Mouse (Mus musculus): ENCODE measurements around the gene Ldlrad1. TPM values are rescaled to one million over a fixed set of nuclear protein-coding genes. Genes with fewer than 3 reads are reported as not detected.

Ldlrad1 gene
- polyA plus RNA-seq, 1 experiment, result not detected

DNA sequence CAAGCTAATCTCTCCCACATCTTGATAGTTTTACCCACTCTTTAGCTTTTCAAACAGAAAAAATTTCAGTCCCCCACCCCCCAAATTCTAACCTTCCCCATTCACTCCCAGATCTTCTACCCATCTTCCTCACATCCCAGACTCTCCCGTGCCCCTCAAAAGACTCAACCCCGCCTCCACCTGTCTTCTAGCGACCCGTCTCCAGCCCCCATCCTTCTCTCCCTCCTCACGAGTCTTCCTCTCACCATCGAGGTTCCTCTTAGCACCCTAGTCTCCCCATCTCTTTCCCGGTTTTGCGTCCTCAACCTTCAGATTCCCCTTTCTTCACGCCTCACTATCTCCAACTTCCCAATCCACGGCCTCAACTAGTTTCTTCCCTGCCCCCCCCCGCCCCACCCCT is 43.5 kb downstream of the Ldlrad1 start:
- Histone ChIP-seq H3K4me1 (ENCODE audit: control insufficient read depth, insufficient read depth, low read length) (peaks cover 14% of the 10 kb centered on the region), H3K4me3 (ENCODE audit: insufficient read depth, low read length) (peak overlapping the region; percentile 91), H3K27ac (ENCODE audit: insufficient read depth, low read length) (peak overlapping the region; percentile 56)
- no peak; the same call in 1 of the 2 replicates for TF ChIP-seq POLR2A (IDR thresholded peaks at IDR 0.05; ENCODE audit: low read depth, low read length)
- TF ChIP-seq CTCF (IDR thresholded peaks at IDR 0.05; ENCODE audit: borderline replicate concordance, insufficient read depth, low read length), result no peak

DNA sequence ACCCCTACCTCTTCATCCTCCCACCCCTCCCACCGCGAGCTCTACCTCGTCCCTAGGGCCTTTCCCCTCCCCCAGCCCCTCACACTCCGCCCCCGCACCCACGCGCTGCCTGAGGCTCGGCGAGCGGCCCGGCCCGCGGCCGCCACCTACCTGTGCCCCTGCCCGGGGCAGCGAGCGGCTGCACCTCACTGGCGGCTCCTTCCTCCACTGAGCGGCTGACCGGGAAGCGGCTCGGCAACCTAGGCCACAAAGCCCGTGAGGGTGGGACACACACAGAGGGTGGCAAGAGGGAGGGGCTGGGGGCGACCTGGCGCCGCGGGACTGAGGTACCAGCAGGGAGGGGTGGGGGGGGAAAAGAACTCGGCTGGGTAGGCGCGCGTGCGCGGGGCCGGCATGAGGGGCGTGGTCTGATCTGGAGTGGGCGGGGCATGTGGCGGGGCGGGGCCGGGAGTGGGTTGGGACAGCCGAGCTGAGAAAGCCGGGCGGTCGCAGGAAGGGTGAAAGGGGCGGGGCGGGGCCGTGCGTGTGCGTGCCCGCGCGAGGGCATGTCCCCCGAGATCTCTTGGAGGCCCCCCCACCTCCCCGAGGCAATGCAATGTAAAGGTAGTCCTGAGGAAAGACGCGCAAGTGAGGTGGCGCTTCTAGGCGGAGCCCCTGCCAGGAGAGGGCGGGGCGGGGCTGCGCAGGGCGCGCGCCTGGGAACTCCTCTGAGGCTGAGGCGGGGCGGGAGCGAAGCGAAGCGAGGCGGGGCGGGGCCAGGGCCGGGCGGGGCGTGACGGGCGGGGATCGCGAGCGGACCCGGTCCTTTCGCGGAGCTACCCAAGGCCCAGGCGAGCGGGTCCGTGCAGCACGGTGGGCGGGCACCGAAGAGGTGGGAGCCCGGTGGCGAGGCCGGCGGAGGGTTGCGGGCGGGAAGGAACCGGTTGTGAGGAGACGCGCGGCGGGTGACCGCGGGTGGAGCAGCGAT is 44.4 kb downstream of the Ldlrad1 start, which contains the start of the genes Lrrc42 and Hspb11:
Gene Lrrc42, minus strand, starts transcription at position 408 of the 967 bp plus-strand sequence.
Gene Hspb11, plus strand, starts transcription at position 469 of the 967 bp plus-strand sequence.
- TF ChIP-seq CTCF (IDR thresholded peaks at IDR 0.05; ENCODE audit: borderline replicate concordance, insufficient read depth, low read length), result no peak
- peak; percentile 83 for TF ChIP-seq POLR2A (IDR thresholded peaks at IDR 0.05; ENCODE audit: low read depth, low read length)
- H3K4me1 ChIP-seq (ENCODE audit: control insufficient read depth, insufficient read depth, low read length), result peaks cover 10% of the 10 kb centered on the region
- H3K27ac ChIP-seq (ENCODE audit: insufficient read depth, low read length), result peak within 1 kb of the TSS; percentile 82
- H3K4me3 ChIP-seq (ENCODE audit: insufficient read depth, low read length), result peak within 1 kb of the TSS; percentile 91

DNA sequence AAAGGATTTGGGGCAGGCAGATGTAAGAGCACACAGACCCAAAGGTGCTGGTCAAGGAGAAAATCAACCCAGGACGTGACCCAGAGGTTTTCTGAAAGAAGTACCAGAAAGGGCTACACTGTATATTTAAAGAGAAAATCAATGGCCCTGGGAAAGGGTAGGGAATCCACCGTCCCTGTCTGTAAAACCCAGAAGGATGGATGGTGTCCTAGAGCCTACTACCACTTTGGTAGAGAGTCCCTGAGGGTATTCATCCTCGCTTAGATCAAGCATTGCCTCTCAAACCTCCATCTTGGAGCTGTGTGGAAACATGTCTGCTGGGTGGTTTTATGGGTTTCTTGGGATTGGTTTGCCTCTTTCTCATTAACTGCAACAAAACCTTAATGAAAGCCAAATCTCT is 45.4 kb downstream of the Ldlrad1 start:
- Histone ChIP-seq H3K27ac (ENCODE audit: insufficient read depth, low read length) (peak overlapping the region; percentile 82), H3K4me3 (ENCODE audit: insufficient read depth, low read length) (peak overlapping the region; percentile 90), H3K4me1 (ENCODE audit: control insufficient read depth, insufficient read depth, low read length) (peaks cover 5% of the 10 kb centered on the region; the same call in 1 of the 2 replicates)
- TF ChIP-seq POLR2A (IDR thresholded peaks at IDR 0.05; ENCODE audit: low read depth, low read length) (no peak), CTCF (IDR thresholded peaks at IDR 0.05; ENCODE audit: borderline replicate concordance, insufficient read depth, low read length) (no peak)

DNA sequence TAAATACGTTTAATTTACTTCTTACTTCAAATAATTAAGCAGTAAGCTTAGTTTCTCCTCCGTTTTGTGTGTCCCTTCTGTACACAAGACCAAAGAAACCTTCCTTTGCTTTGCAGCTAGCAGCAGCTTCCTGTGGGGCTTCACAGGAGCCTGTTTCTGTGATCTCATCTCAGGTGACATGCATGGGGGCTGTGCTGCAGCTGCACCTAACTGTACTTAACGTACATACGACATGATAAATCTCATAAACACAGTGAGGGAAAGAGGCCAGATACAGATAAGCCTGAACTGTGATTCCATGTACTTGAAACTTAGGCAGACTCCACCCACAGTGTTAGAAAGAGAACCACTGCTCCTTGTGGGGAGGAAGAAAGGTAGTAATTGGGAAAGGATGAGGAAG is 51.0 kb downstream of the Ldlrad1 start:
- Histone ChIP-seq H3K4me1 (ENCODE audit: control insufficient read depth, insufficient read depth, low read length) (no peaks in the 10 kb centered on the region), H3K4me3 (ENCODE audit: insufficient read depth, low read length) (no peak overlapping the region), H3K27ac (ENCODE audit: insufficient read depth, low read length) (no peak overlapping the region)
- TF ChIP-seq CTCF (IDR thresholded peaks at IDR 0.05; ENCODE audit: borderline replicate concordance, insufficient read depth, low read length) (no peak), POLR2A (IDR thresholded peaks at IDR 0.05; ENCODE audit: low read depth, low read length) (no peak)

Other genes with a start within 250 kb of the Ldlrad1 start
- 48.4 and 50.6 TPM in 2 replicates for gene Mrpl37, start 142.3 kb upstream of the Ldlrad1 start, polyA plus RNA-seq (2011; ENCODE audit: insufficient read length, low read depth, missing spikeins)
- 5.5 and 6.3 TPM in 2 replicates for gene Cyb5rl, start 142.2 kb upstream of the Ldlrad1 start, polyA plus RNA-seq (2011; ENCODE audit: insufficient read length, low read depth, missing spikeins)
- gene Cdcp2, start 112.3 kb upstream of the Ldlrad1 start, polyA plus RNA-seq (2011; ENCODE audit: insufficient read length, low read depth, missing spikeins), result not detected in 2 replicates
- 388 and 440 TPM in 2 replicates for gene Tmem59, start 30.8 kb upstream of the Ldlrad1 start, polyA plus RNA-seq (2011; ENCODE audit: insufficient read length, low read depth, missing spikeins)
- 23.0 and 29.7 TPM in 2 replicates for gene Tceanc2, start 30.1 kb upstream of the Ldlrad1 start, polyA plus RNA-seq (2011; ENCODE audit: insufficient read length, low read depth, missing spikeins)
- gene Lrrc42, start 44.4 kb downstream of the Ldlrad1 start, polyA plus RNA-seq (2011; ENCODE audit: insufficient read length, low read depth, missing spikeins), result 88.1 and 129 TPM in 2 replicates
- gene Hspb11, start 44.4 kb downstream of the Ldlrad1 start, polyA plus RNA-seq (2011; ENCODE audit: insufficient read length, low read depth, missing spikeins), result 62.5 and 65.2 TPM in 2 replicates
- not detected in 2 replicates for gene Dio1, start 98.0 kb downstream of the Ldlrad1 start, polyA plus RNA-seq (2011; ENCODE audit: insufficient read length, low read depth, missing spikeins)
- gene Yipf1, start 105.2 kb downstream of the Ldlrad1 start, polyA plus RNA-seq (2011; ENCODE audit: insufficient read length, low read depth, missing spikeins), result 58.4 and 63.7 TPM in 2 replicates
- 40.6 and 53.2 TPM in 2 replicates for gene Ndc1, start 158.6 kb downstream of the Ldlrad1 start, polyA plus RNA-seq (2011; ENCODE audit: insufficient read length, low read depth, missing spikeins)
- 4.9 TPM in 2 replicates for gene Glis1, start 225.4 kb downstream of the Ldlrad1 start, polyA plus RNA-seq (2011; ENCODE audit: insufficient read length, low read depth, missing spikeins)